9 mouse cellular contexts compared by ENCODE assay signal in genomic region chr11:105959355-105959754, GRCm38 (mm10). TPM values are rescaled to one million over a fixed set of nuclear protein-coding genes. Genes with fewer than 3 reads are reported as not detected.
DNase-seq lines count a peak whose midpoint lies in the region; ATAC-seq and TF ChIP-seq lines count a peak whose summit lies in the region.
"Had no signal": no experiment of that assay in that cellular context is flagged by ENCODE, and none has a peak within 500 bp of the region (broad histone marks: within the 10 kb centered on the region; RNA-seq: fewer than 3 reads in every experiment).

No protein-coding gene starts in this region.

- WGBS in forebrain, embryonic 16.5 days = 54% methylated on average over 17 of the region's 17 CpGs
- WGBS in forebrain, embryonic 10.5 days = 69% methylated on average over 17 of the region's 17 CpGs
- 3% methylated on average over 17 of the region's 17 CpGs for WGBS in heart, postnatal 0 days
- 25% methylated on average over 17 of the region's 17 CpGs for WGBS in intestine, postnatal 0 days

- TF ChIP-seq CTCF in heart, postnatal 0 days (IDR thresholded peaks at IDR 0.05; ENCODE audit: low read depth) = no peak
- no peak for TF ChIP-seq CTCF in intestine, postnatal 0 days (IDR thresholded peaks at IDR 0.05; ENCODE audit: low read depth)

- no peaks in the 10 kb centered on the region for H3K36me3 ChIP-seq in forebrain, embryonic 16.5 days (ENCODE audit: control insufficient read depth, insufficient read depth)
- no peaks in the 10 kb centered on the region for H3K36me3 ChIP-seq in forebrain, embryonic 10.5 days (replicated peaks)
- H3K36me3 ChIP-seq in heart, postnatal 0 days (replicated peaks; ENCODE audit: control insufficient read depth, insufficient read depth, low read length) = no peaks in the 10 kb centered on the region
- H3K36me3 ChIP-seq in intestine, postnatal 0 days (ENCODE audit: control insufficient read depth, insufficient read depth) = no peaks in the 10 kb centered on the region

- H3K4me3 ChIP-seq in forebrain, embryonic 16.5 days (replicated peaks; ENCODE audit: low read length) = no peak overlapping the region
- H3K4me3 ChIP-seq in forebrain, embryonic 10.5 days = no peak overlapping the region
- no peak overlapping the region for H3K4me3 ChIP-seq in heart, postnatal 0 days (ENCODE audit: low read depth, low read length)
- no peak overlapping the region for H3K4me3 ChIP-seq in intestine, postnatal 0 days (ENCODE audit: low read depth, low read length)

- H3K27ac ChIP-seq in forebrain, embryonic 16.5 days (ENCODE audit: low read length) = no peak overlapping the region
- H3K27ac ChIP-seq in forebrain, embryonic 10.5 days = no peak overlapping the region
- no peak overlapping the region for H3K27ac ChIP-seq in heart, postnatal 0 days (ENCODE audit: low read depth)
- no peak overlapping the region for H3K27ac ChIP-seq in intestine, postnatal 0 days (ENCODE audit: low read depth, low read length)

- 0 out of 2 replicates have a peak, but pooled peaks have one; percentile 47 for ATAC-seq in forebrain, embryonic 16.5 days
- peak; percentile 66; the same call in 1 of the 2 replicates for ATAC-seq in heart, postnatal 0 days (ENCODE audit: insufficient read depth, low read depth)
- no peak for ATAC-seq in intestine, postnatal 0 days
- no peak for ATAC-seq in erythroblast, adult 5-6 weeks (replicated peaks; ENCODE audit: low FRiP score, poor library complexity, severe bottlenecking)

- no peak overlapping the region; the same call in 1 of the 2 replicates for H3K4me2 ChIP-seq in forebrain, embryonic 16.5 days (ENCODE audit: low read length)
- peak overlapping the region; percentile 8 for H3K4me2 ChIP-seq in heart, postnatal 0 days (ENCODE audit: low read depth, low read length)
- no peak overlapping the region for H3K4me2 ChIP-seq in intestine, postnatal 0 days (replicated peaks; ENCODE audit: low read depth)

- DNase-seq in forebrain, embryonic 10.5 days (ENCODE audit: extremely low spot score, low spot score) = no peak
- peak; percentile 27 for DNase-seq in CD4-positive helper T cell, adult 2 months (ENCODE audit: low read depth, low spot score)
- peak; percentile 15 for DNase-seq in heart, postnatal 0 days (ENCODE audit: low spot score)
- peak; percentile 70 for DNase-seq in lung, postnatal 36 days
- no peak for DNase-seq in spleen, postnatal 10 days (ENCODE audit: low spot score in 2 of 2)

- H3K27me3 ChIP-seq in forebrain, embryonic 16.5 days (replicated peaks; ENCODE audit: control insufficient read depth, insufficient read depth, low read length) = no peaks in the 10 kb centered on the region
- H3K27me3 ChIP-seq in forebrain, embryonic 10.5 days (ENCODE audit: poor library complexity, severe bottlenecking) = no peaks in the 10 kb centered on the region
- no peaks in the 10 kb centered on the region for H3K27me3 ChIP-seq in heart, postnatal 0 days (ENCODE audit: control insufficient read depth, insufficient read depth, low read length)
- H3K27me3 ChIP-seq in intestine, postnatal 0 days (replicated peaks; ENCODE audit: control insufficient read depth, insufficient read depth, low read length) = no peaks in the 10 kb centered on the region

- H3K9ac ChIP-seq in forebrain, embryonic 16.5 days (replicated peaks; ENCODE audit: low read depth, low read length) = no peak overlapping the region
- H3K9ac ChIP-seq in heart, postnatal 0 days (replicated peaks; ENCODE audit: low read depth, low read length) = no peak overlapping the region
- H3K9ac ChIP-seq in intestine, postnatal 0 days (ENCODE audit: low read depth, low read length) = no peak overlapping the region

- no peak for TF ChIP-seq EP300 in heart, postnatal 0 days (IDR thresholded peaks at IDR 0.05; ENCODE audit: low read depth)

- peaks cover 7% of the 10 kb centered on the region for H3K4me1 ChIP-seq in forebrain, embryonic 16.5 days (replicated peaks; ENCODE audit: control insufficient read depth, insufficient read depth, low read length)
- peaks cover 20% of the 10 kb centered on the region for H3K4me1 ChIP-seq in forebrain, embryonic 10.5 days
- peaks cover 3% of the 10 kb centered on the region; the same call in 1 of the 2 replicates for H3K4me1 ChIP-seq in heart, postnatal 0 days (ENCODE audit: control insufficient read depth, insufficient read depth)
- no peaks in the 10 kb centered on the region for H3K4me1 ChIP-seq in intestine, postnatal 0 days (replicated peaks; ENCODE audit: control insufficient read depth, insufficient read depth, low read length)

- H3K9me3 ChIP-seq in forebrain, embryonic 16.5 days (ENCODE audit: control insufficient read depth, low read length) = no peaks in the 10 kb centered on the region
- H3K9me3 ChIP-seq in forebrain, embryonic 10.5 days = no peaks in the 10 kb centered on the region
- H3K9me3 ChIP-seq in heart, postnatal 0 days (replicated peaks; ENCODE audit: control insufficient read depth, low read length) = no peaks in the 10 kb centered on the region
- H3K9me3 ChIP-seq in intestine, postnatal 0 days (ENCODE audit: control insufficient read depth) = no peaks in the 10 kb centered on the region

RNA-seq across cellular contexts. Expression of gene Cyb561, which starts 6.2 kb away (rescaled TPM):
- polyA plus RNA-seq in forebrain, embryonic 16.5 days (2015; fragmentation: Nextera tagmentation; extraction: Ambion mirVana) = 30.8 and 41.4 TPM in 2 replicates
- 14.5 and 15.4 TPM in 2 replicates for polyA plus RNA-seq in forebrain, embryonic 10.5 days (2016; fragmentation: Nextera tagmentation; extraction: Ambion mirVana)
- 9.5 and 11.4 TPM in 2 replicates for total RNA-seq in heart, postnatal 0 days (2014; rRNA removed; ENCODE audit: low replicate concordance)
- 5.9 and 7.1 TPM in 2 replicates for polyA plus RNA-seq in heart, postnatal 0 days (2015; fragmentation: Nextera tagmentation; extraction: Ambion mirVana)
- 48.3 and 50.3 TPM in 2 replicates for polyA plus RNA-seq in intestine, postnatal 0 days (2015; fragmentation: Nextera tagmentation; extraction: Ambion mirVana)
- 0.77 TPM in 1 of 2 replicates, not detected in the other for total RNA-seq in erythroblast, adult 5-6 weeks (2015; ENCODE audit: low replicate concordance)
- total RNA-seq in erythroblast, adult 5-6 weeks (2017; ENCODE audit: low replicate concordance) = 0.28 and 0.77 TPM in 2 replicates

RNA-seq across cellular contexts. Expression of gene Ace, which starts 8.4 kb away (rescaled TPM):
- polyA plus RNA-seq in forebrain, embryonic 16.5 days (2015; fragmentation: Nextera tagmentation; extraction: Ambion mirVana) = 3.2 and 3.3 TPM in 2 replicates
- 0.28 and 0.74 TPM in 2 replicates for polyA plus RNA-seq in forebrain, embryonic 10.5 days (2016; fragmentation: Nextera tagmentation; extraction: Ambion mirVana)
- total RNA-seq in heart, postnatal 0 days (2014; rRNA removed; ENCODE audit: low replicate concordance) = 6.1 and 17.1 TPM in 2 replicates
- polyA plus RNA-seq in heart, postnatal 0 days (2015; fragmentation: Nextera tagmentation; extraction: Ambion mirVana) = 3.3 and 3.7 TPM in 2 replicates
- polyA plus RNA-seq in intestine, postnatal 0 days (2015; fragmentation: Nextera tagmentation; extraction: Ambion mirVana) = 222 and 231 TPM in 2 replicates
- 0.96 and 7.3 TPM in 2 replicates for total RNA-seq in erythroblast, adult 5-6 weeks (2015; ENCODE audit: low replicate concordance)
- 2.3 and 5.3 TPM in 2 replicates for total RNA-seq in erythroblast, adult 5-6 weeks (2017; ENCODE audit: low replicate concordance)

RNA-seq across cellular contexts. Expression of gene Ace3, which starts 35.1 kb away (rescaled TPM):
- polyA plus RNA-seq in forebrain, embryonic 16.5 days (2015; fragmentation: Nextera tagmentation; extraction: Ambion mirVana) = not detected in 2 replicates
- not detected in 2 replicates for polyA plus RNA-seq in forebrain, embryonic 10.5 days (2016; fragmentation: Nextera tagmentation; extraction: Ambion mirVana)
- not detected in 2 replicates for total RNA-seq in heart, postnatal 0 days (2014; rRNA removed; ENCODE audit: low replicate concordance)
- not detected in 2 replicates for polyA plus RNA-seq in heart, postnatal 0 days (2015; fragmentation: Nextera tagmentation; extraction: Ambion mirVana)
- not detected in 2 replicates for polyA plus RNA-seq in intestine, postnatal 0 days (2015; fragmentation: Nextera tagmentation; extraction: Ambion mirVana)
- not detected in 2 replicates for total RNA-seq in erythroblast, adult 5-6 weeks (2015; ENCODE audit: low replicate concordance)
- not detected in 2 replicates for total RNA-seq in erythroblast, adult 5-6 weeks (2017; ENCODE audit: low replicate concordance)
- total RNA-seq: liver, adult 2 months had no signal
- polyA plus RNA-seq: liver, adult 2 months had no signal

RNA-seq across cellular contexts. Expression of gene Kcnh6, which starts 48.6 kb away (rescaled TPM):
- 0.62 and 0.89 TPM in 2 replicates for polyA plus RNA-seq in forebrain, embryonic 16.5 days (2015; fragmentation: Nextera tagmentation; extraction: Ambion mirVana)
- polyA plus RNA-seq in forebrain, embryonic 10.5 days (2016; fragmentation: Nextera tagmentation; extraction: Ambion mirVana) = 0.39 and 0.58 TPM in 2 replicates
- total RNA-seq in heart, postnatal 0 days (2014; rRNA removed; ENCODE audit: low replicate concordance) = 0.97 TPM in 1 of 2 replicates, not detected in the other
- polyA plus RNA-seq in heart, postnatal 0 days (2015; fragmentation: Nextera tagmentation; extraction: Ambion mirVana) = 0.10 and 0.12 TPM in 2 replicates
- 0.94 and 1.6 TPM in 2 replicates for polyA plus RNA-seq in intestine, postnatal 0 days (2015; fragmentation: Nextera tagmentation; extraction: Ambion mirVana)
- not detected in 2 replicates for total RNA-seq in erythroblast, adult 5-6 weeks (2015; ENCODE audit: low replicate concordance)
- 0.68 TPM in 1 of 2 replicates, not detected in the other for total RNA-seq in erythroblast, adult 5-6 weeks (2017; ENCODE audit: low replicate concordance)
- total RNA-seq: liver, adult 2 months had no signal
- polyA plus RNA-seq: liver, adult 2 months had no signal

Comparison
In these comparisons a context has a peak if more than half of its experiments do, and no peak if none do; other contexts are left out.
1. ATAC-seq: peak in forebrain, embryonic 16.5 days (single experiment) and heart, postnatal 0 days (single experiment); none in intestine, postnatal 0 days (single experiment) and erythroblast, adult 5-6 weeks (single experiment).
2. DNase-seq: peak in CD4-positive helper T cell, adult 2 months (single experiment), heart, postnatal 0 days (single experiment) and lung, postnatal 36 days (single experiment); none in forebrain, embryonic 10.5 days (single experiment) and spleen, postnatal 10 days (0 of 2).
3. RNA of gene Ace, which starts 8.4 kb away (polyA plus RNA-seq): 222 to 231 TPM in intestine, postnatal 0 days; 3.3 to 3.7 TPM in heart, postnatal 0 days, 3.2 to 3.3 TPM in forebrain, embryonic 16.5 days and 0.28 to 0.74 TPM in forebrain, embryonic 10.5 days; every median in the first group is over 10 times any median in the second.